Mouse (Mus musculus) forebrain, embryonic 16.5 days (tissue): ENCODE measurements around the gene Rnf144a. TPM values are rescaled to one million over a fixed set of nuclear protein-coding genes. Genes with fewer than 3 reads are reported as not detected.
"Not testable (repeated sequence)": the region's sequence is repeated elsewhere in the genome, so short reads cannot be mapped to it uniquely, and the experiment has no call there.

Experiments used
- ATAC-seq: fragments of 200-750 bp; cut with Nextera tagmentation; 2 replicates; pipeline ENCODE4 v1.8.0; 2017; ENCODE audit warnings: mild to moderate bottlenecking, moderate library complexity
- H3K27ac ChIP-seq: fragments of 300-500 bp; sonication (generic); 2 replicates; pipeline ENCODE4 v1.5.1; 2014; ENCODE audit warnings: low read length, control low read depth
- H3K27me3 ChIP-seq: fragments of 300-500 bp; sonication (generic); replicated peaks from 2 replicates; pipeline ENCODE4 v1.6.1; 2014; ENCODE audit warnings: low read length; ENCODE audit not compliant: control insufficient read depth, insufficient read depth
- H3K36me3 ChIP-seq: fragments of 300-500 bp; sonication (generic); 2 replicates; pipeline ENCODE4 v1.6.1; 2014; ENCODE audit not compliant: control insufficient read depth, insufficient read depth
- H3K4me1 ChIP-seq: fragments of 300-500 bp; sonication (generic); replicated peaks from 2 replicates; pipeline ENCODE4 v1.6.1; 2014; ENCODE audit warnings: low read length; ENCODE audit not compliant: control insufficient read depth, insufficient read depth
- H3K4me2 ChIP-seq: fragments of 300-500 bp; sonication (generic); 2 replicates; pipeline ENCODE4 v1.6.1; 2014; ENCODE audit warnings: mild to moderate bottlenecking, low read length, control low read depth
- H3K4me3 ChIP-seq: fragments of 300-500 bp; sonication (generic); replicated peaks from 2 replicates; pipeline ENCODE4 v1.5.1; 2014; ENCODE audit warnings: mild to moderate bottlenecking, low read length, control low read depth
- H3K9ac ChIP-seq: fragments of 300-500 bp; sonication (generic); replicated peaks from 2 replicates; pipeline ENCODE4 v1.6.1; 2014; ENCODE audit warnings: low read depth, low read length, control low read depth
- H3K9me3 ChIP-seq: fragments of 300-500 bp; sonication (generic); 2 replicates; pipeline ENCODE4 v1.6.1; 2016; ENCODE audit warnings: low read length; ENCODE audit not compliant: control insufficient read depth
- WGBS: fragments of 180-500 bp; shearing (Covaris S2); extraction: QIAGEN DNeasy Blood & Tissue Kit; methylation state at CpG from one replicate; pipeline ENCODE4 v1.1.7; 2014; 5-methylcytosine and 5-hydroxymethylcytosine counted together
- polyA plus RNA-seq: library from polyadenylated mRNA; unstranded; fragments of >200 nt; fragmentation: Nextera tagmentation; extraction: Ambion mirVana; gene quantifications from 2 replicates; pipeline ENCODE4 v1.2.1, GENCODE M21; 2015

The Rnf144a gene
- polyA plus RNA-seq, 1 experiment from 2014 or later: 38.2 TPM

GRCm38 (mm10) chr12:26444054-26444453 is 29.0 kb upstream of the Rnf144a start:
- H3K27me3 ChIP-seq: no peaks in the 10 kb centered on the region
- H3K36me3 ChIP-seq: no peaks in the 10 kb centered on the region
- H3K4me3 ChIP-seq: no peak overlapping the region
- no peaks in the 10 kb centered on the region for H3K9me3 ChIP-seq
- no peaks in the 10 kb centered on the region for H3K4me1 ChIP-seq
- no peak overlapping the region for H3K4me2 ChIP-seq
- H3K9ac ChIP-seq: no peak overlapping the region
- 0% methylated on average over 2 of the region's 2 CpGs for WGBS
- H3K27ac ChIP-seq: no peak overlapping the region
- no peak for ATAC-seq

GRCm38 (mm10) chr12:26439366-26439765 is 24.3 kb upstream of the Rnf144a start:
- Histone ChIP-seq H3K9me3 (no peaks in the 10 kb centered on the region), H3K4me2 (no peak overlapping the region), H3K4me1 (no peaks in the 10 kb centered on the region), H3K27me3 (no peaks in the 10 kb centered on the region), H3K4me3 (no peak overlapping the region), H3K9ac (no peak overlapping the region), H3K27ac (no peak overlapping the region), H3K36me3 (no peaks in the 10 kb centered on the region)
- no peak for ATAC-seq
- 60% methylated on average over 3 of the region's 3 CpGs for WGBS

GRCm38 (mm10) chr12:26437950-26438349 is 22.9 kb upstream of the Rnf144a start:
- ATAC-seq: 0 out of 2 replicates have a peak, but pooled peaks have one; percentile 57
- WGBS: 58% methylated on average over 3 of the region's 3 CpGs

GRCm38 (mm10) chr12:26436334-26436733 is 21.3 kb upstream of the Rnf144a start:
- H3K4me3 ChIP-seq: no peak overlapping the region
- H3K9ac ChIP-seq: no peak overlapping the region
- ATAC-seq: no peak
- H3K9me3 ChIP-seq: no peaks in the 10 kb centered on the region
- H3K4me2 ChIP-seq: no peak overlapping the region
- H3K27me3 ChIP-seq: no peaks in the 10 kb centered on the region
- H3K36me3 ChIP-seq: no peaks in the 10 kb centered on the region
- 83% methylated on average over 4 of the region's 4 CpGs for WGBS
- no peak overlapping the region for H3K27ac ChIP-seq
- no peaks in the 10 kb centered on the region for H3K4me1 ChIP-seq

More at GRCm38 (mm10) chr12:26437950-26438349, 22.9 kb upstream of the Rnf144a start:
- no peak overlapping the region for H3K4me2 ChIP-seq
- no peaks in the 10 kb centered on the region for H3K4me1 ChIP-seq
- H3K27ac ChIP-seq: no peak overlapping the region
- H3K4me3 ChIP-seq: no peak overlapping the region
- H3K9ac ChIP-seq: no peak overlapping the region
- no peaks in the 10 kb centered on the region for H3K9me3 ChIP-seq
- H3K27me3 ChIP-seq: no peaks in the 10 kb centered on the region
- no peaks in the 10 kb centered on the region for H3K36me3 ChIP-seq

- not testable (repeated sequence) for H3K27ac ChIP-seq, ATAC-seq, H3K4me1 ChIP-seq, H3K27me3 ChIP-seq, H3K4me3 ChIP-seq, H3K9me3 ChIP-seq, H3K36me3 ChIP-seq, H3K9ac ChIP-seq, H3K4me2 ChIP-seq
- WGBS: 92% methylated on average over 2 of the region's 2 CpGs
Measured at GRCm38 (mm10) chr12:26428771-26429170, 13.7 kb upstream of the Rnf144a start.

- no peaks in the 10 kb centered on the region for H3K9me3 ChIP-seq
- no peak for ATAC-seq
Measured at GRCm38 (mm10) chr12:26424841-26425240, 9.8 kb upstream of the Rnf144a start.

GRCm38 (mm10) chr12:26418322-26418721 is 3.3 kb upstream of the Rnf144a start:
- Histone ChIP-seq H3K4me1 (peaks cover 12% of the 10 kb centered on the region), H3K4me2 (no peak overlapping the region), H3K9ac (no peak overlapping the region), H3K4me3 (no peak overlapping the region), H3K9me3 (no peaks in the 10 kb centered on the region), H3K36me3 (no peaks in the 10 kb centered on the region), H3K27me3 (no peaks in the 10 kb centered on the region), H3K27ac (no peak overlapping the region)
- ATAC-seq: no peak
- 92% methylated on average over 4 of the region's 4 CpGs for WGBS

More at GRCm38 (mm10) chr12:26424841-26425240, 9.8 kb upstream of the Rnf144a start:
- no peak overlapping the region for H3K4me3 ChIP-seq
- H3K9ac ChIP-seq: no peak overlapping the region
- no peaks in the 10 kb centered on the region for H3K4me1 ChIP-seq
- H3K27ac ChIP-seq: no peak overlapping the region
- H3K36me3 ChIP-seq: no peaks in the 10 kb centered on the region
- no peak overlapping the region for H3K4me2 ChIP-seq
- no peaks in the 10 kb centered on the region for H3K27me3 ChIP-seq
- 91% methylated on average over 2 of the region's 2 CpGs for WGBS

- H3K27me3 ChIP-seq: no peaks in the 10 kb centered on the region
- H3K4me2 ChIP-seq: no peak overlapping the region
- peaks cover 27% of the 10 kb centered on the region for H3K4me1 ChIP-seq
- no peak overlapping the region for H3K9ac ChIP-seq
- no peaks in the 10 kb centered on the region for H3K9me3 ChIP-seq
- no peak for ATAC-seq
- no peaks in the 10 kb centered on the region for H3K36me3 ChIP-seq
- H3K27ac ChIP-seq: no peak overlapping the region
- H3K4me3 ChIP-seq: no peak overlapping the region
- 73% methylated on average over 7 of the region's 7 CpGs for WGBS
Measured at GRCm38 (mm10) chr12:26416636-26417295, 1.7 kb upstream of the Rnf144a start.

GRCm38 (mm10) chr12:26414451-26415103 is 477 bp downstream of the Rnf144a start:
- H3K4me2 ChIP-seq: peak overlapping the region; percentile 85
- under 1% methylated on average over 64 of the region's 64 CpGs for WGBS
- H3K36me3 ChIP-seq: no peaks in the 10 kb centered on the region
- peaks cover 35% of the 10 kb centered on the region for H3K4me1 ChIP-seq
- H3K4me3 ChIP-seq: peak overlapping the region; percentile 95
- H3K9me3 ChIP-seq: no peaks in the 10 kb centered on the region
- peak overlapping the region; percentile 79 for H3K27ac ChIP-seq
- ATAC-seq: peak; percentile 85
- no peaks in the 10 kb centered on the region for H3K27me3 ChIP-seq
- peak overlapping the region; percentile 99 for H3K9ac ChIP-seq
